Mouse (Mus musculus): Measurements from ENCODE around the gene Abcd2. TPM values are rescaled to one million over a fixed set of nuclear protein-coding genes. Genes with fewer than 3 reads are reported as not detected.

Gene Abcd2
- polyA plus RNA-seq (2015; fragmentation: Nextera tagmentation; extraction: Ambion mirVana): 6.3 and 7.6 TPM in 2 replicates

DNA sequence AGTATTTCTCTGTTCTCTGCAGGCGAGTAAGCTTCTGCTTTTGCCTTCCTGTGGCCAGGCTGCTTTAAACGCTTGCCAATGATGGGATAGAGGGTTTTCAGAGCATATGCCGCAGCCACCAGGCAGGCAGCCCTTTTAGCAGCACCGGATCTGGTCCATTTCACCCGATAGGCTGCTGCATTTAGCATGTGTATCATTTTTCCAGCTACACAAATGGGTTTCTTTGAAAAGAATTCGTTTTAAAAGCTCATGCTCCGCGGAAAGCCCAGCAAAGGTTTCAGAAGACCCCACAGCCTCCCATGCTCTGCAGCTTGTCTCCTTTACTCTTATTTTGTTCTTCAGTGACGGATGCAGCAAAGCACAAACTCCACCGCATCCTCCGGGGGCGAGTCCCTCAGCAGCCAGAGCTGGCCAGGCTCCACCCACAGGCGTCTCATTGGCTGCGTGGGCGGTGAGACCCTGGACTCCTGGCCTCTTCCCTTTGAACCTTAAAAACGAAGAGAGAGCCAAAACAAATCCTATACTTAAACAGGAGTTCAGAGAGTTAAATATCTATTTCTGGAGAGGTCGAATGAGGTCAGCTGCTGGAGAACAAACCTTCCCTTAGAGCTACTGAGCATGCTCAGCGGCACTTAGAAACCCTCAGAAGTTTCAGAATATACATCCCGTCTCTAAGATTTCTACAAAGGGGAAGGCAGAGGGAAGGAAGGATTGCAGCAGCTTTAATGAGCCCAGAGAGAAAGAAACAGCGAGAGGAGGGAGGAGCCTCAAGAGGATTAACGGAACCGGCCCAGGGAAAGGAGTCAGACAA, at the start of gene Abcd2:
Gene Abcd2 (minus strand): TSS at position 388 of the 811 bp plus-strand sequence.
- peaks cover 20% of the 10 kb centered on the region for H3K4me1 ChIP-seq (replicated peaks)
- peak; percentile 87 for ATAC-seq (ENCODE audit: insufficient read depth)
- H3K36me3 ChIP-seq (replicated peaks): no peaks in the 10 kb centered on the region
- peak within 1 kb of the TSS; percentile 12; the same call in 1 of the 2 replicates for H3K9ac ChIP-seq
- peaks cover 8% of the 10 kb centered on the region; the same call in 1 of the 2 replicates for H3K27me3 ChIP-seq
- under 1% methylated on average over 22 of the region's 22 CpGs for WGBS (ENCODE audit: insufficient replicate concordance)
- H3K27ac ChIP-seq (replicated peaks): peak within 1 kb of the TSS; percentile 60
- H3K9me3 ChIP-seq (replicated peaks): no peaks in the 10 kb centered on the region
- peak within 1 kb of the TSS; percentile 52 for H3K4me3 ChIP-seq (replicated peaks)
- peak within 1 kb of the TSS; percentile 73 for H3K4me2 ChIP-seq

DNA sequence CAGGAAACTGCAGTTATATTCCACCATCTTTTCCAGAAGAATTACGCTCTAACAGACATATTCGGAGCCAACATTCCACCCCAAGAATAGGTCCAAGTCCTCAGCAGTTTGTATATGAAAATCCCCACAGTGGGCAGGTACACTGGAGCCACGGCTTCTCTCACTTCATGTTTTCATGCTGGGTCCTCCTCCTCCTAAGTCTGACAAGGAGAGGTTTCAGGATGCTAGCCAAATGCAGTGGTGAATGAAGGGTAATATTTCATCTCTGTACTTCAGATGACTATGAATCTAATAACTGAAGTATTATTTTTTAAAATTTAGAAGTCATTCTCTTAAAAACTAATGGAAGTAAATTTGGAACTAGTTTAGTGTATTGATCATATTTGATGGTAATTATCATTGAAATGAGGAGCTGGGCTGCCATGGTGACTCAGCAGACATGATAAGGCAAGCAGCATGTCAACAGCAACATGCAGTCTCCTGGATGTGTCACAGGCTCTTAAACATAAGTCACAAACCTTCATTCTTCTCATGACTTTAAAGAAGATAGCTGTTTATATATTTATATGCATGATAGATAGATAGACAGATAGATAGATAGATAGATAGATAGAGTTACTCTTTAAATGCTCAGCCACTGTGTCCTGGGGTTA, 49.2 kb upstream of the Abcd2 start:
- Histone ChIP-seq H3K36me3 (replicated peaks) (no peaks in the 10 kb centered on the region), H3K4me2 (no peak overlapping the region), H3K9ac (no peak overlapping the region), H3K9me3 (replicated peaks) (no peaks in the 10 kb centered on the region), H3K4me3 (replicated peaks) (no peak overlapping the region), H3K27me3 (no peaks in the 10 kb centered on the region), H3K4me1 (replicated peaks) (peaks cover 5% of the 10 kb centered on the region; the same call in 1 of the 2 replicates), H3K27ac (replicated peaks) (0 out of 2 replicates have a peak overlapping the region, but pooled peaks have one; percentile 53)
- peak; percentile 75 for ATAC-seq (ENCODE audit: insufficient read depth)
- WGBS (ENCODE audit: insufficient replicate concordance): 76% methylated on average over 3 of the region's 3 CpGs

DNA sequence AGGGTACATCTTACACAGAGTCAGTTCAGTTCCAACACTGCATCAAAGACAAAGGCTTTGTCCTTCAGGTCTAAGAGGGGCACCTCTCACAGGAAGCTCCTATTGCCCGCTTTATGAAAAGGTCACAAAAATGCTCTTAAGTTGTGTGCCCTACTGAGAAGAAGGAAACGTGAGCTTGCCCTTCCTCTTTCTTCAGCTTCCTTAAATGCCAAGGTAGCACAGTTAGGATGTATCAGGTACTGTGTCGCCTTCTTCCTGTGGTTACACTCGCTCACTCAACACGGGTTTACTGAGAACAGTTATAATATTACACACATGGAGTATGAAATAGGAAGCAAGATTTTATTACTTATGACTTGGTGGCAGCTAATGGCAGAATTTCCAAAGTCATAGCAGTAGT, 45.7 kb upstream of the Abcd2 start:
- Histone ChIP-seq H3K27ac (replicated peaks) (no peak overlapping the region), H3K4me1 (replicated peaks) (peaks cover 5% of the 10 kb centered on the region; the same call in 1 of the 2 replicates)
- WGBS (ENCODE audit: insufficient replicate concordance): 35% methylated on average over 5 of the region's 5 CpGs

DNA sequence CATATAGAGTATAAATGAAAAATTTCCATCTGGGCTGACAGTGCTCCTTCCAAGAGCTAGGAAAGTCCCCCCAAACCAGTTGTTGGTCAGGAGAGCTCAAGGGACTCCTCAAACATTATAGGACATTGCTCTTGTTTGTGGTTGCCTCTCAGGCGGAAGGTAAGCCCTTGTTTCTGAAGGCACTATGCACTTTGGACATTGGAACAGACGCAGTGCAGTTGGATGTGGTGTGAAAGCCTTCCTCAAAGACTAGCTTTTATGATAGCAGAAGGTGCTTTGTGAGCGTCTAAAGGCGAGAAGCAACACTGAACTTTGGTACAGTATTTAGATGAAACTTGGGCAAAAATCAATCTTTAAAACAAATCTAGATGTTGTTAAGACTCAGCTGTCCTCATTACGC, 14.9 kb upstream of the Abcd2 start:
- Histone ChIP-seq H3K36me3 (replicated peaks) (no peaks in the 10 kb centered on the region), H3K9ac (no peak overlapping the region), H3K27ac (replicated peaks) (no peak overlapping the region), H3K4me3 (replicated peaks) (no peak overlapping the region), H3K4me2 (no peak overlapping the region), H3K4me1 (replicated peaks) (no peaks in the 10 kb centered on the region), H3K9me3 (replicated peaks) (no peaks in the 10 kb centered on the region), H3K27me3 (no peaks in the 10 kb centered on the region)
- WGBS (ENCODE audit: insufficient replicate concordance): 64% methylated on average over 5 of the region's 5 CpGs
- ATAC-seq (ENCODE audit: insufficient read depth): no peak

More for the DNA sequence above, 45.7 kb upstream of the Abcd2 start:
- Histone ChIP-seq H3K27me3 (no peaks in the 10 kb centered on the region; the same call in 1 of the 2 replicates), H3K4me2 (no peak overlapping the region), H3K4me3 (replicated peaks) (no peak overlapping the region), H3K9ac (no peak overlapping the region), H3K9me3 (replicated peaks) (no peaks in the 10 kb centered on the region), H3K36me3 (replicated peaks) (no peaks in the 10 kb centered on the region)
- no peak for ATAC-seq (ENCODE audit: insufficient read depth)

DNA sequence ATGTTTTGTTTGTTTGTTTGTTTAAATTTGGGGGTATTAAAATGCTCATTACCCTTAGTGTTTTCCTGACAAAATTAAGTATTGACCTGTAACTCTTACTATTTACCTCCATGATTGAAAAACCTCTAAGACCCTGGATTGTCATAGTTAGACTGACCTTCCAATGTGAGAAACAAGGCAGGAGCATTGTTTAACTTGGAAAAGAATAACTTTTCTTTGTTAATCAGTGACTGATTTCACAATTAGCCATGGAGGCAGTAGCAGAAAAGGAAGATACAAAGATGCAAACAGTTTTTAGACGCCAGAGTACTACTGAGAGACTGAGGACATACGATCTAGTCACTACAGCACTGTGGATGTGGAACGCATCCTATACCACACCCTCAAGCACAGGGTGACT, 11.9 kb upstream of the Abcd2 start:
- 64% methylated on average over 3 of the region's 3 CpGs for WGBS (ENCODE audit: insufficient replicate concordance)
- Histone ChIP-seq H3K27ac (replicated peaks) (no peak overlapping the region), H3K4me3 (replicated peaks) (no peak overlapping the region)

DNA sequence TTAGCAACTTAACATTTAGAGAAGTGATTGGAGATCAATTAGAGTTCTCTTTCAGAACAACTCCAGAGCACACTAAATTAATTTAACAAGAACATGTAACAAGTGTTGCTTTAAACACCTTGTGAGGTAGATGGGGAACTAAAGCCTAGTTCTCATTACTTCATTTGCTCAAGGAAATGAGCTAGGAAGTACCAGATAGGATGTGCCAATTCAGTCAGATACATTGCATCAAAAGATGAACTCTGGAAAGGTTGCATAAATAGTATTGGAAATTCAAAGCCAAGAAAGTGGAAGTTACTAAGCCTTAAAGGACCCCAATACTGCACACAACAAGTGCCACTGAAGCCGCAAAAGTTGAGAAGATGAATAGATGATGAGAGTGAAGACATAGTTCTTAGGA, 10.9 kb upstream of the Abcd2 start:
- no peaks in the 10 kb centered on the region for H3K9me3 ChIP-seq (replicated peaks)
- WGBS (ENCODE audit: insufficient replicate concordance): 73% methylated on average over 1 of the region's 1 CpGs
- no peaks in the 10 kb centered on the region for H3K4me1 ChIP-seq (replicated peaks)
- no peak overlapping the region for H3K9ac ChIP-seq
- H3K4me3 ChIP-seq (replicated peaks): no peak overlapping the region
- no peak for ATAC-seq (ENCODE audit: insufficient read depth)
- no peak overlapping the region for H3K4me2 ChIP-seq
- no peaks in the 10 kb centered on the region for H3K27me3 ChIP-seq
- no peak overlapping the region for H3K27ac ChIP-seq (replicated peaks)
- H3K36me3 ChIP-seq (replicated peaks): no peaks in the 10 kb centered on the region

More for the DNA sequence above, 11.9 kb upstream of the Abcd2 start:
- H3K9me3 ChIP-seq (replicated peaks): no peaks in the 10 kb centered on the region
- no peak for ATAC-seq (ENCODE audit: insufficient read depth)
- H3K9ac ChIP-seq: no peak overlapping the region
- H3K4me1 ChIP-seq (replicated peaks): no peaks in the 10 kb centered on the region
- no peak overlapping the region for H3K4me2 ChIP-seq
- no peaks in the 10 kb centered on the region for H3K36me3 ChIP-seq (replicated peaks)
- H3K27me3 ChIP-seq: no peaks in the 10 kb centered on the region

DNA sequence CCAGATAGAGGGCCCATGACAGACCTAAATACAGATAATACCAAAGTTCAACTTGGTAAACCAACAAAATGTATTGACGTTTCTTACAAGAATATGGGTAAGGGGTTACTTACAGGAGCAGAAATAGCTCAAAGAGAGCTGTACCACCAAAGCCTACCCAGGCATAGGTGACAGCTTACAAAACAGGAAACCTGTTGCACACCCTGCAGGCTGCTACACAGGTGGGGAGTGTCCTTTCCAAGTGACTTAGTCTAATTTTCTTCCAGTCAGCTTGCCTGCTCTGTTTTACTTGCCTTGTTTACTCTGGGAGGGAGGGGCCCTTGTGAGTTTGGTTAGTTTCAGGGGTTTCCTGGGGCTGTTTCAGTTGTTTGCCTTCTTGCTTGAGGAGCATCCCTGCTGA, 9.2 kb upstream of the Abcd2 start:
- no peak for ATAC-seq (ENCODE audit: insufficient read depth)
- Histone ChIP-seq H3K27ac (replicated peaks) (no peak overlapping the region), H3K9ac (no peak overlapping the region), H3K36me3 (replicated peaks) (no peaks in the 10 kb centered on the region), H3K27me3 (no peaks in the 10 kb centered on the region), H3K4me1 (replicated peaks) (no peaks in the 10 kb centered on the region), H3K4me2 (no peak overlapping the region), H3K4me3 (replicated peaks) (no peak overlapping the region), H3K9me3 (replicated peaks) (no peaks in the 10 kb centered on the region)
- 60% methylated on average over 1 of the region's 1 CpGs for WGBS (ENCODE audit: insufficient replicate concordance)

DNA sequence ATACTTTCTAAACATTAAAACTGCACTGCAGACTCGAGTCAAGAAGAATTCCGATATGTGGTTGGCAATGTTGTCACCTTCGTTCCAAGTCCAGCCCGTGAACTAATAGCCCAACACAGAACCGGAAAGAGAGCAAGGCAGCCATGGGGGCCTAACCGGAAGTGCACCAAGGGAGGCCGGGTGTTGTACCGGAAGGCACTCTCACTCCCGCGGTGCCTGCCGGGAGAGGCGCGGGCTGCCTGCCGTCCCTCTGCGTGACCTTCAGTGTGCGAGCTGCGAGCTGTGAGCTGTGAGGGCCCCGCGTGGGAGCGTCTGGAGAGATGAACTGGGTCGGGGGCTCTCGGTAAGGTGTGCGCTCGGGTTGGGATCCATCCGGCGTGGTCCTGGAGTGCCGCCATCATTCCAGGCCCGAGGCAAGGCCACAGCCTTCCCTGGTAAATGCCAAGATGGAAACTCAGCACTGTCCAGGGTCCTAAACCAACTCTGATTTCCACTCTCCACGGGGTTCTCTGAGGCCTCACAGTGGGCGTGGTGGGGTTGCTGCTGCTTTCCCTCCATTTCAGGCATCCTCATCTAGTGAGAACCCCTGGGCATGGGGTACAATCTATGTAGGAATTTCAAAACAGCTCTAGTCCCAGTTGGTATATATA, 7.8 kb upstream of the Abcd2 start, which contains the start of gene CN725425:
Gene CN725425 (plus strand): TSS at position 239 of the 650 bp plus-strand sequence.
- Histone ChIP-seq H3K4me3 (replicated peaks) (no peak within 1 kb of the TSS), H3K27me3 (no peaks in the 10 kb centered on the region), H3K27ac (replicated peaks) (no peak within 1 kb of the TSS), H3K4me1 (replicated peaks) (no peaks in the 10 kb centered on the region), H3K36me3 (replicated peaks) (no peaks in the 10 kb centered on the region), H3K9me3 (replicated peaks) (no peaks in the 10 kb centered on the region), H3K9ac (no peak within 1 kb of the TSS), H3K4me2 (no peak within 1 kb of the TSS)
- no peak for ATAC-seq (ENCODE audit: insufficient read depth)
- WGBS (ENCODE audit: insufficient replicate concordance): 83% methylated on average over 30 of the region's 30 CpGs

DNA sequence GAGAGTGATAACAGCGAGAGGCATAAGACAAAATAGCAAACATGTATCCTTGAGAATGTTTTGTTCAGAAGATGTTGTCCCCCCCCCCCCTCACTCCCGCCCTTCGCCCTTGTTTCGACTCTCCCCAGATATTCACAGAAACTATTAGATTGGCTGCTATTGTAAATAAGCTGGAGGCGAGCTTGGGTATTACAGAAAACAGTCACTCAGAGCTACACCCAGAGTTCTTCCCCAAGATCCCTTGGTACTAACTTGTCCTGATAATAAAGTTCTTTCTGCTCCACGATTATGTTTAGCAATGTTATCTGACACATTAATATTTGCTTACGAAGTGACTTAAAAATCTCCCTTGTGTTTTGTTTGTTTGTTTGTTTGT, 612 bp upstream of the Abcd2 start:
- Histone ChIP-seq H3K4me3 (replicated peaks) (peak overlapping the region; percentile 52), H3K27ac (replicated peaks) (peak overlapping the region; percentile 60), H3K9ac (peak overlapping the region; percentile 12; the same call in 1 of the 2 replicates), H3K27me3 (peaks cover 8% of the 10 kb centered on the region; the same call in 1 of the 2 replicates), H3K4me1 (replicated peaks) (peaks cover 20% of the 10 kb centered on the region), H3K9me3 (replicated peaks) (no peaks in the 10 kb centered on the region), H3K4me2 (peak overlapping the region; percentile 73), H3K36me3 (replicated peaks) (no peaks in the 10 kb centered on the region)
- 5% methylated on average over 7 of the region's 7 CpGs for WGBS (ENCODE audit: insufficient replicate concordance)
- ATAC-seq (ENCODE audit: insufficient read depth): peak; percentile 46

DNA sequence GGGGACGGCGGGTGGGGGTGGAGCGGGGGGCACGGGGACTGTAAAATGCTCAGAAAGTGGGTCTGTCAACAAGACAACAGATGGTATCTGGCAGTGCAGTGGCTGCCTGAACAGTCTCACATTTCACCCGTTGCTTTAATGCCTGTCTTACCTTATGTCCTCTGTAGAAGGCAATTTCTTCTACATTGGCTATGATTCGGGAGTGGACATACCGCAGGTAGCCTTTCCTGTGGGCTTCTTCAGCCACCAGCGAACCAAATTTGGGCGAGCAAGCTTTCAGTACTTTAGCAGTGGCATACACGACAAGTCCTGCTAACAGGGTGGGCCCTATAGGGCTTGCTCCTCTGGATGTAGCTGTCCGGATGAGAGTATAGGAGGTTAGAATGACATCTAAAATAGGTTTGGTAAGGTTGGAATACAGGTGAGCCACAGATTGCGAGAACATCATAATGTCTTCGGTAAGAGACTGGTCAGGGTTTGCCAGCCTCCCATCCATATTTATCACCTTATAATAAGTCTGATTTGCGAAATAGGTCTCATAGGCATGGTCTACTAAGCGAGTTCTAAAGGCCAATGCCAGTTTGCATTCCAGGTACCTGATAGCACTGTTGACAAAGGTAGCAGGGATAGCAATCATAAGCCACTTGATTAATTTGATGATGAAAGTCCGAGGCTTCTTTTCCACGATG, 936 bp downstream of the Abcd2 start:
- ATAC-seq (ENCODE audit: insufficient read depth): no peak
- H3K4me3 ChIP-seq (replicated peaks): peak overlapping the region; percentile 52
- peaks cover 8% of the 10 kb centered on the region; the same call in 1 of the 2 replicates for H3K27me3 ChIP-seq
- H3K36me3 ChIP-seq (replicated peaks): no peaks in the 10 kb centered on the region
- H3K27ac ChIP-seq (replicated peaks): peak overlapping the region; percentile 60
- 0 out of 2 replicates have a peak overlapping the region, but pooled peaks have one; percentile 7 for H3K9ac ChIP-seq
- H3K9me3 ChIP-seq (replicated peaks): no peaks in the 10 kb centered on the region
- H3K4me2 ChIP-seq: peak overlapping the region; percentile 73
- peaks cover 20% of the 10 kb centered on the region for H3K4me1 ChIP-seq (replicated peaks)
- WGBS (ENCODE audit: insufficient replicate concordance): 52% methylated on average over 17 of the region's 17 CpGs
